Mouse (Mus musculus) lung, postnatal 0 days (tissue): ENCODE measurements around the gene Pm20d1.

Experiments
- CTCF ChIP-seq: IDR thresholded peaks from 2 replicates; pipeline ENCODE4 v1.5.1; 2016; ENCODE audit warnings: antibody characterized with exemption, mild to moderate bottlenecking
- EP300 ChIP-seq: IDR thresholded peaks from 2 replicates; pipeline ENCODE4 v1.6.1; 2016; ENCODE audit warnings: antibody characterized with exemption, mild to moderate bottlenecking, control low read depth

DNA sequence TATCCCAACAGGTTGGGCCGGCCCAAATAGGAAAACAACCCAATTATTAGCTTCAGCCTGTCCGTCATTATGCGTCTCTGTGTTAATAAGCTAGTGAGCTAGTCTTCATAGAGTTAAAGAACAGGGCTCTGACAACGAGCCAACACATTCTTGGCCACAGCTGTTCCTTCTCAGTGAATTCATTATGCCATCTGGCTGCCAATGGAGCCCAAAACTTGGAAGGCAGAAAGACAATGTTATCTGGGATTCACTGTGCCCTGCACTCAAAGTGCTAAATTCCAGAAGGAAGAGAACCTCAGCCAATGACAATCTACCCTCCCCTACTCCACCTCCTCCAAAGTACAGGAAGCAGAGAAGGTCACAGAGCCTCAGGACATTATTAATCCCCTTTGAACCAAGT is 26.5 kb upstream of the Pm20d1 start:
- TF ChIP-seq CTCF (no peak), EP300 (no peak)
